Mouse (Mus musculus) thymus, adult 2 months (tissue): ENCODE results near the gene Actr10.

ENCODE experiments used
- CTCF ChIP-seq: fragments of 200-500 bp; IDR thresholded peaks from 2 replicates; pipeline ENCODE4 v1.5.1; 2012; ENCODE audit warnings: mild to moderate bottlenecking, control low read depth, low read length, moderate library complexity, borderline replicate concordance; ENCODE audit not compliant: control insufficient read depth, poor library complexity, insufficient read depth; ENCODE audit errors: extremely low read depth
- POLR2A ChIP-seq: fragments of 200-500 bp; IDR thresholded peaks from 2 replicates; pipeline ENCODE4 v1.6.1; 2012; ENCODE audit warnings: mild to moderate bottlenecking, low read length, control low read depth, moderate library complexity; ENCODE audit not compliant: control insufficient read depth, poor library complexity, insufficient read depth; ENCODE audit errors: extremely low read depth

- TF ChIP-seq POLR2A: no peak
- peak; percentile 89 for TF ChIP-seq CTCF
Measured at GRCm38 (mm10) chr12:70913429-70913828, 24.2 kb upstream of the Actr10 start.
